Mouse (Mus musculus): ENCODE results near the gene Atrn. TPM values are rescaled to one million over a fixed set of nuclear protein-coding genes. Genes with fewer than 3 reads are reported as not detected.
"Not testable (repeated sequence)": the region's sequence is repeated elsewhere in the genome, so short reads cannot be mapped to it uniquely, and the experiment has no call there.

Atrn gene
- polyA plus RNA-seq, 1 experiment: 4.6 TPM

GRCm38 (mm10) chr2:130949781-130950180 lies 43.5 kb downstream of the Atrn start:
- DNase-seq (ENCODE audit: low read depth, low spot score): no peak
- 55% methylated on average over 2 of the region's 2 CpGs for WGBS

DNA sequence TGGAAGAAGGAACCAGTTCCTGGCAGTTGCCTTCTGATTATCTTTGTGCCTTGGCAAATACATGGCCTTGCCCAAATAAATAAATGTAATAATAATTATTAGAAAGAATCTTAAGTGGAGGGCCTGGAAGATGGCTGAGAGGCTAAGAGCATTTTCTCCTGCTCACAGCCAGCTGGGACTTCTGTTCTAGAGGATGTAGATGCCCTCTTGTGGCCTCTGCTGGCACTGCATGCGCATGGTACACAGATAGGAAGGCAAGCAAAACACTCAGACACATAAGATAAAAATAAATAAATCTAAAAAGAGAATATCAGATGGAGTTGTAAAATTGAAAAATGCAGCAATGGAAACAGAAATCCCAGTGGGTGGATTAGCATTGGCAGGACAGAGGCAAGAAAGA lies 44.3 kb downstream of the Atrn start:
- 0% methylated on average over 1 of the region's 1 CpGs for WGBS
- peak; percentile 59 for DNase-seq (ENCODE audit: low read depth, low spot score)

GRCm38 (mm10) chr2:130958906-130959305 lies 52.6 kb downstream of the Atrn start:
- DNase-seq (ENCODE audit: low read depth, low spot score): no peak
- WGBS: 72% methylated on average over 2 of the region's 2 CpGs

- DNase-seq (ENCODE audit: low read depth, low spot score): no peak
Measured at GRCm38 (mm10) chr2:130961851-130962250, 55.6 kb downstream of the Atrn start.

DNA sequence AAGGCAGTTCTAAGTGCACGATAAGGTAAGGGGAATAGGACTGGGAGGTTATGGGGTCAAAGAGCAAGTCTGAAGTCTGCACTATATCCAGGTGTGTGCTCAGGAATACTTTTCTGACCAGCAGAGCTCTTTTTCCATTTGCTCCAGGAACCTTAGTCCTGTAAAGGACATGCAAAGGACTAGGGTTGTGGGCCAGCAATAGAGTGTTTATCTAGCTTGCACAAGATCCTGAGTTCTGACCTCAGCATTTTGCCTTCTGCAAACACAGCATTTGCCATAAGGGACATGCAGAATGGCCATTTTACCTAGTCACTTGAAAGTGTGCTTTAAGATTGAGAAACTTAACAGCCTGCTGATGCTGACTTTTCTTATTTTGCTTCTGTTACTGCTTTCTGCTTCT lies 58.7 kb downstream of the Atrn start:
- DNase-seq (ENCODE audit: low read depth, low spot score): no peak
- WGBS: 70% methylated on average over 1 of the region's 1 CpGs

DNA sequence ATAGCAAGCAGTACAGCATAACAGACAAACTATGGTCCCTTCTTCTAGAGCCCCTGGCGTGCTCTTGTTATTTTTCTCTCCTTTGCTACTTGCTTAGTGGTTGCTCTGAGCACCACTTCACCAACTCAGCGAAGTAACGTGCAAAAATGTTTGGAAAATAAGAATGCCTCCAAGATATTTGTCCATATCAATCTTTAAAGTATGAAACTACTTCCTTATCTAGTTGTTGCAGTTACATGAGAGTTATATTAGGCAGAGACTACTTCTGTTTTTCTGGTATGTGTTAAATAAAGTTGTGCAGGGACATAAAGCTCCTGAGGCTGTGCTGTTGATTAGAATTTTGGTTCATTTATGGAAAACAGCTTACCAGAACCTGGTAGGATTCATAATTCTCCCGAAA lies 64.7 kb downstream of the Atrn start:
- WGBS: 93% methylated on average over 4 of the region's 4 CpGs
- no peak for DNase-seq (ENCODE audit: low read depth, low spot score)

- no peak for DNase-seq (ENCODE audit: low read depth, low spot score)
- WGBS: 94% methylated on average over 4 of the region's 4 CpGs
Measured at GRCm38 (mm10) chr2:130972386-130972785, 66.1 kb downstream of the Atrn start.

DNA sequence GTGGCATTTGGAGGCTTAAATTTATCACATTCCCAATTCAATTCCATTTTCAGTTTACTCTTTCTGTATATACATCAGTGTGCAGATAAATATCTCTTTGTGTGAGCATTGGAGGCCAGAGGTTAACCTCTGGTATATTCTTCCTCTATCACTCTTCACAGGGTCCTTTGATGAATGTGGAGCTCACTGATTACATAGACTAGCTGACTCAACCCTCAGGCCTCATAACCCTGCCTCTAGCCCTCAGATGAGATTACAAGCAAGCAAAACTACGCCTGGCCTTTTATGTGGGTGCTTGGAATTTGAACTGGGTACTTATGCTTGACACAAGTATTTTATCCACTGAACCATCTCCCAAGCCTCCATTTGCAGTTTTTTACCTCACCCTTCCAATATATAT lies 68.6 kb downstream of the Atrn start:
- 91% methylated on average over 1 of the region's 1 CpGs for WGBS

DNA sequence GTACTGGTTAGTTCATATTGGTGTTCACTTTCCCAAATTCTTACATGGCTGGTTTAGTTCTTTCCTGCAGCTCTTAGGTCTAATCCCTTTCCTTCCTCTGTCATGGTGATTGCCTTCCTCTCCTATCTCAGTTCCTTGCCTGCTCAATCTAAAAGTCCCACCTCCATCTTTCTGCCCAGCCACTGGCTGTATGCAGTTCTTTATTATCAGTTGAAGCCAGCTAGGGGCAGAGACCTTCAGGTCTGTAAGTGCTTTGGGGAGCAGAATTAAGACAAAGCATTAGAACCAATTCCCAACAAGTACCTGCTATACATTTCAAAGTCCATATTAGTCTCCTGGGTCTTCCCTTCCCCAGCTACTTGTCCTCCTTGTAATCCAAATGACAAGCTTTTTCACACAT lies 71.3 kb downstream of the Atrn start:
- no peak for DNase-seq (ENCODE audit: low read depth, low spot score)

More for the DNA sequence above, 68.6 kb downstream of the Atrn start:
- DNase-seq (ENCODE audit: low read depth, low spot score): no peak

GRCm38 (mm10) chr2:130978058-130978847 lies 72.0 kb downstream of the Atrn start:
- 88% methylated on average over 10 of the region's 10 CpGs for WGBS
- DNase-seq (ENCODE audit: low read depth, low spot score): no peak

- no peak for DNase-seq (ENCODE audit: low read depth, low spot score)
Measured at GRCm38 (mm10) chr2:130979138-130979537, 72.8 kb downstream of the Atrn start.

- 93% methylated on average over 2 of the region's 2 CpGs for WGBS
- DNase-seq (ENCODE audit: low read depth, low spot score): no peak
Measured at GRCm38 (mm10) chr2:130992818-130993217, 86.5 kb downstream of the Atrn start.

DNA sequence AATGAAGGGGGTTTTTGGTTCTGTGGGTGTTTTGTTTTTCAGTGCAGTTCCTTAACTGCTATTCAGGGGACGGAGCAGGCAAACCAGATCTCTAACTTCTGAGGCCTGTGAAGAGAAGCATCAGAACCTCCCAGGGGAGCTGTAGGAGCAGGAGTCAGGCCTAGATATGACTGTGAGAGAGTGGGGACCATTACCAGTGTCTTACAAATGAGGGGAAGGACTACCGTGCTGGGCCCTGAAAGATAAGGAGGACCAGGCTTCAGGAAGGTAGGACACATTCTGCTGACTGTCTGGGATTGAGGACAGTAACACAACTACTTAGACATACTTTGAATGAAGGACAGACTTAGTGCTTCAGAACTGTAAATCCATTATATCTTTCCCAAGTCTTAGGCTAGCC lies 102.8 kb downstream of the Atrn start:
- 92% methylated on average over 2 of the region's 2 CpGs for WGBS

GRCm38 (mm10) chr2:131010566-131010965 lies 104.3 kb downstream of the Atrn start:
- DNase-seq (ENCODE audit: low read depth, low spot score): peak; percentile 31
- 33% methylated on average over 1 of the region's 1 CpGs for WGBS

More for the DNA sequence above, 102.8 kb downstream of the Atrn start:
- DNase-seq (ENCODE audit: low read depth, low spot score): no peak

DNA sequence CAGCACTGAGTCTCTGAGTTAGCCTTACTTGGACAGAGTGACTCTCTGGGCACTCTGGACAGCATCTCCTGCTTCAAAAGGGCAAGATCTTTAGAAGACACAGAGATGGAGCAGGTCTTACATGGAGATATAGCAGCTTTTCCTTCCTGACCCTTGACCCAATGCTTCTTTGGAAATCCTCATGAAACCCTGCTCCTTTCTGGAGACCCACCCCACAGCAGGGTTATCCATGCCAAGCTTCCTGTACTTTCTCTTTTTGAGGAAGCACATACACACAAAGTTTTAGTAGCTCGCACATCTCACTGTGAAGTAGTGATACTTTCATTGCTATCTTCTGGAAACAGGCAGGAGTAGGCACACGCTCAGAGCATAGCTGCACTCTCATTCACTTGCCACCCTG lies 118.9 kb downstream of the Atrn start:
- WGBS: 85% methylated on average over 2 of the region's 2 CpGs

GRCm38 (mm10) chr2:131026941-131027340 lies 120.6 kb downstream of the Atrn start:
- no peak for DNase-seq (ENCODE audit: low read depth, low spot score)
- 92% methylated on average over 3 of the region's 3 CpGs for WGBS

More for the DNA sequence above, 118.9 kb downstream of the Atrn start:
- DNase-seq (ENCODE audit: low read depth, low spot score): no peak

- DNase-seq (ENCODE audit: low read depth, low spot score): no peak
- 40% methylated on average over 9 of the region's 9 CpGs for WGBS
Measured at GRCm38 (mm10) chr2:131029065-131029935, 123.0 kb downstream of the Atrn start.

DNA sequence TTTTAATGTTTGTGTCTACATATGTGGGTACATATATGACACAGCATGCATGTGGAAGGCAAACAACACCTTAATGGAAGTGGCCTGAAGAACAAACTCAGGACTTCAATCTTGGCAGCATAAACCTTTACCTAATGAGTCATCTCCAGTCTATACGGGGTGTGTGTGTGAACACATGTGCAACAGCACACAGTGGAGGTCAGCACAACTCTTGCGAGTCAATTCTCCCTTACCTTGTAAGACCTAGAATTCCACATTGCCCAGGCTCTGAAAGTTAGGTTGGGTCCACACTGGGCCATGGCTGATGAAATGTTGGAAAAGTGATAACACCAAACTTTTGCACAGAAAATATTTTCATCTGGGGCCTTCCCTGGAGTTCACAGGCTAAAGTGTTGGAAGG lies 124.3 kb downstream of the Atrn start:
- no peak for DNase-seq (ENCODE audit: low read depth, low spot score)
- 52% methylated on average over 2 of the region's 2 CpGs for WGBS

GRCm38 (mm10) chr2:131030998-131031397 lies 124.7 kb downstream of the Atrn start:
- WGBS: 84% methylated on average over 1 of the region's 1 CpGs
- no peak for DNase-seq (ENCODE audit: low read depth, low spot score)

DNA sequence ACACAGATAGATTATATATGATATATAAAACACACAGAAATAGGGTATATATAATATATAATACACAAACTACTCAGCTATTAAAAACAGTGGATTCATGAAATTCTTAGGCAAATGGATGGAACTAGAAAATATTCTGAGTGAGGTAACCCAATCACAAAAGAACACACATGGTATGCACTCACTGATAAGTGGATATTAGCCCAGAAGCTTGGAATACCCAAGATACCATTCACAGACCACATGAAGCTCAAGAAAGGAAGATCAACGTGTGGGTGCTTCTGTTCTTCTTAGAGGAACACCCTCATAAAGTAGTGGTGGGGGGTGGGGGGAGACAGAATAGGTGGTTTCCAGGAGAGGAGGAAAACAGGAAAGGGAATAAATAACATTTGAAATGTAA lies 125.1 kb downstream of the Atrn start:
- 54% methylated on average over 1 of the region's 1 CpGs for WGBS
- not testable (repeated sequence) for DNase-seq (ENCODE audit: low read depth, low spot score)

- 90% methylated on average over 2 of the region's 2 CpGs for WGBS
- no peak for DNase-seq (ENCODE audit: low read depth, low spot score)
Measured at GRCm38 (mm10) chr2:131036343-131036742, 130.0 kb downstream of the Atrn start.
